Mouse (Mus musculus) gastrocnemius, postnatal 36 days (tissue): ENCODE data around the gene Chit1. TPM values are rescaled to one million over a fixed set of nuclear protein-coding genes. Genes with fewer than 3 reads are reported as not detected.

Experiments
- DNase-seq, 2 experiments: peaks; one replicate each; pipeline ENCODE4 v3.0.0; 2022
- intact Hi-C: fragments of 180-260 bp; cut with DNase I; formaldehyde crosslinking; loops from one replicate; pipeline ENCODE4 v1.15.1; 2025
- total RNA-seq, 2 experiments: library from RNA; stranded (reverse); gene quantifications; 2 replicates each; pipeline ENCODE4 v1.2.3; 2021

The Chit1 gene
- total RNA-seq, 2 experiments from 2014 or later, result not detected

DNA sequence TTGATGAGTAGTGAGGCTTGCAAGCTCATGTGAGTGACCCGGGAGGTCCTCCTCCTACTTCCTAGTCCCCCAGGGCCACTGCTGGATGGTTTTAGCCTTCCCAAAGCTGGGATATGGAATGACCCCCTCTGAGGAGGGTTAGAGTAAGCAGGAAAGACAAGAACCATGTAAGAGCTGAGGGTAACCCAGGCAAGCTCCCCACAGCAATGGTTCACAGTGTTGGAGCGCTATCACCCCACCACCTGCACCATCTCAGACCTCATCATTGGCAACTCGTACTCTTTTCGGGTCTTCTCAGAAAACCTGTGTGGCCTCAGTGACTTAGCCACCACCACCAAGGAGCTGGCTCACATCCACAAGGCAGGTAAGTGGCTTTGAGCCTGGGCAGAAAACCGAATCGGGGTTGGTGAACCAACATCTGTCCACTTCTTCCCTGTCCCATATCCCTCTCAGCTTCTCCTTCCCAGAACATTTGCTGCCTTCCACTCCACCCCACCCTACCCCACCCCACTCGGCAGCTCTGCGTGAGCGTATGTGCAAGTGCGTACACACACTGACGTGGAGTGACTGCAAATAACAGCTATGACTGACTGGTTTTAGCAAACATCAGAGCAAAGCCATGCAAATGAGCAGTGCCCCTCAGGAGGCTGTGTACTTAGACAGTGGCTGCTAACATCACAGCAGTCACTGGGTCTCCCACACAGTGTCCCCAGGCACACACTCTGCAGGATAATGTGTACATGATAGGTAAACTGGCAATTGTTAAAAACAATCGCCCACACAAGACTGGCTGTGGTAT is 87.4 kb downstream of the Chit1 start:
- DNase-seq, result no peak
- intact Hi-C loops, result no loop called here

DNA sequence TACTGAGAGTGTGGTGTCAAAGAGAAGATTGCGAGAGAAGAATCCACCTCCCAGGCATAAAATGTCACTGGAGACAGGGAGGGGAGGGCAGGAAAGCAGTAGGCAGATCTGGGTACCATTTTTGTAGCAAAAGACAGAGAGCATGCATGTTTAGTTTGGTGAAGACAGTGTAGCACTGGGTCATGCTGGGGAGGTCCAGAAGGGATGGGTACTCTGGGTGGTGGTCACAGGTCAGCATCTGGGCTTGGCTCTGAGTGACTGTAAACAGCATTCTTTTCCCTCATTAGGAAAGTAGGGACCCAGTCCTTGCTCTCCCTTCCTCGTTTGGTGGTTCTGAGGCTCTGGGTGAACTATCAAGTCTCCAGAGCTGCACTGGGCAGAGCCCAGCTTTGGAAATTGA is 89.4 kb downstream of the Chit1 start:
- intact Hi-C loops, result no loop called here
- DNase-seq, result no peak

Other genes with a start within 250 kb of the Chit1 start
- not detected for gene Optc, start 203.2 kb upstream of the Chit1 start, total RNA-seq
- gene Prelp, start 189.8 kb upstream of the Chit1 start, total RNA-seq, result 10 to 100 TPM; 16.1 to 19.9 TPM
- 10 to 100 TPM; 80.2 to 86.9 TPM for gene Fmod, start 74.0 kb upstream of the Chit1 start, total RNA-seq
- gene Btg2, start 32.1 kb upstream of the Chit1 start, total RNA-seq, result 10 to 100 TPM; 31.5 to 54.9 TPM
- 1 to 10 TPM in 1 of 2 experiments, under 1 TPM in 1; 0.64 to 1.8 TPM for gene Chil1, start 70.9 kb downstream of the Chit1 start, total RNA-seq
- 100 to 1,000 TPM; 547 to 589 TPM for gene Mybph, start 82.2 kb downstream of the Chit1 start, total RNA-seq
- under 1 TPM; 0.33 to 0.59 TPM for gene Adora1, start 124.2 kb downstream of the Chit1 start, total RNA-seq
- 10 to 100 TPM; 20.1 to 20.9 TPM for gene Myog, start 178.7 kb downstream of the Chit1 start, total RNA-seq
- 1 to 10 TPM in 1 of 2 experiments, under 1 TPM in 1; 0.99 to 1.2 TPM for gene Ppfia4, start 221.7 kb downstream of the Chit1 start, total RNA-seq